Mouse (Mus musculus) lung, embryonic 16.5 days (tissue): ENCODE results near the gene Siglecf. TPM values are rescaled to one million over a fixed set of nuclear protein-coding genes. Genes with fewer than 3 reads are reported as not detected.

ENCODE experiments used
- ATAC-seq: fragments of 200-750 bp; cut with Nextera tagmentation; 2 replicates; pipeline ENCODE4 v1.8.0; 2017; ENCODE audit warnings: low read depth, mild to moderate bottlenecking, moderate library complexity
- H3K27ac ChIP-seq: fragments of 300-500 bp; sonication (generic); 2 replicates; pipeline ENCODE4 v1.5.1; 2014; ENCODE audit warnings: mild to moderate bottlenecking, control low read depth, low read length
- H3K27me3 ChIP-seq: fragments of 300-500 bp; sonication (generic); 2 replicates; pipeline ENCODE4 v1.6.1; 2014; ENCODE audit warnings: low read depth, low read length, mixed read lengths; ENCODE audit not compliant: control insufficient read depth, insufficient read depth
- H3K36me3 ChIP-seq: fragments of 300-500 bp; sonication (generic); 2 replicates; pipeline ENCODE4 v1.6.1; 2014; ENCODE audit warnings: low read length; ENCODE audit not compliant: control insufficient read depth, insufficient read depth
- H3K4me1 ChIP-seq: fragments of 300-500 bp; sonication (generic); replicated peaks from 2 replicates; pipeline ENCODE4 v1.6.1; 2014; ENCODE audit warnings: low read length, mixed read lengths; ENCODE audit not compliant: control insufficient read depth, insufficient read depth
- H3K4me2 ChIP-seq: fragments of 300-500 bp; sonication (generic); 2 replicates; pipeline ENCODE4 v1.6.1; 2014; ENCODE audit warnings: low read depth, low read length, control low read depth
- H3K4me3 ChIP-seq: fragments of 300-500 bp; sonication (generic); 2 replicates; pipeline ENCODE4 v1.5.1; 2014; ENCODE audit warnings: mild to moderate bottlenecking, low read length, control low read depth
- H3K9ac ChIP-seq: fragments of 300-500 bp; sonication (generic); 2 replicates; pipeline ENCODE4 v1.6.1; 2014; ENCODE audit warnings: low read length, control low read depth
- H3K9me3 ChIP-seq: fragments of 300-500 bp; sonication (generic); 2 replicates; pipeline ENCODE4 v1.6.1; 2016; ENCODE audit warnings: low read length; ENCODE audit not compliant: control insufficient read depth
- WGBS: fragments of 180-500 bp; shearing (Covaris S2); extraction: QIAGEN DNeasy Blood & Tissue Kit; methylation state at CpG from one replicate; pipeline ENCODE4 v1.1.7; 2014; 5-methylcytosine and 5-hydroxymethylcytosine counted together
- polyA plus RNA-seq: library from polyadenylated mRNA; unstranded; fragments of >200 nt; fragmentation: Nextera tagmentation; extraction: Ambion mirVana; gene quantifications from 2 replicates; pipeline ENCODE4 v1.2.1, GENCODE M21; 2015

Siglecf gene
- polyA plus RNA-seq, 1 experiment from 2014 or later: 0.14 TPM

GRCm38 (mm10) chr7:43354893-43355835 lies 4.0 kb downstream of the Siglecf start:
- no peak for ATAC-seq

GRCm38 (mm10) chr7:43358556-43358955 lies 7.4 kb downstream of the Siglecf start:
- Histone ChIP-seq H3K4me1 (no peaks in the 10 kb centered on the region), H3K9ac (no peak overlapping the region), H3K27ac (no peak overlapping the region), H3K4me3 (no peak overlapping the region), H3K27me3 (no peaks in the 10 kb centered on the region), H3K4me2 (no peak overlapping the region), H3K36me3 (no peaks in the 10 kb centered on the region), H3K9me3 (no peaks in the 10 kb centered on the region)
- 76% methylated on average over 3 of the region's 3 CpGs for WGBS
- no peak for ATAC-seq

More at GRCm38 (mm10) chr7:43354893-43355835, 4.0 kb downstream of the Siglecf start:
- Histone ChIP-seq H3K4me3 (no peak overlapping the region), H3K9ac (no peak overlapping the region), H3K27ac (no peak overlapping the region), H3K27me3 (no peaks in the 10 kb centered on the region), H3K4me1 (no peaks in the 10 kb centered on the region), H3K9me3 (no peaks in the 10 kb centered on the region), H3K36me3 (no peaks in the 10 kb centered on the region), H3K4me2 (no peak overlapping the region)
- 11% methylated on average over 12 of the region's 12 CpGs for WGBS

GRCm38 (mm10) chr7:43361442-43361841 lies 10.3 kb downstream of the Siglecf start:
- Histone ChIP-seq H3K27ac (no peak overlapping the region), H3K4me3 (no peak overlapping the region), H3K27me3 (no peaks in the 10 kb centered on the region), H3K36me3 (no peaks in the 10 kb centered on the region), H3K9me3 (no peaks in the 10 kb centered on the region), H3K4me2 (no peak overlapping the region), H3K4me1 (no peaks in the 10 kb centered on the region), H3K9ac (no peak overlapping the region)
- WGBS: 75% methylated on average over 1 of the region's 1 CpGs
- no peak for ATAC-seq

GRCm38 (mm10) chr7:43362021-43362420 lies 10.9 kb downstream of the Siglecf start:
- H3K4me3 ChIP-seq: no peak overlapping the region
- H3K4me2 ChIP-seq: no peak overlapping the region
- no peaks in the 10 kb centered on the region for H3K27me3 ChIP-seq
- no peak overlapping the region for H3K27ac ChIP-seq
- no peak overlapping the region for H3K9ac ChIP-seq
- H3K4me1 ChIP-seq: no peaks in the 10 kb centered on the region
- WGBS: 61% methylated on average over 4 of the region's 4 CpGs
- no peaks in the 10 kb centered on the region for H3K36me3 ChIP-seq
- ATAC-seq: no peak
- no peaks in the 10 kb centered on the region for H3K9me3 ChIP-seq

GRCm38 (mm10) chr7:43378226-43378625 lies 27.1 kb downstream of the Siglecf start:
- H3K9me3 ChIP-seq: no peaks in the 10 kb centered on the region
- H3K27me3 ChIP-seq: no peaks in the 10 kb centered on the region
- WGBS: 12% methylated on average over 5 of the region's 5 CpGs
- H3K4me1 ChIP-seq: no peaks in the 10 kb centered on the region
- no peaks in the 10 kb centered on the region for H3K36me3 ChIP-seq
- H3K4me2 ChIP-seq: no peak overlapping the region
- H3K27ac ChIP-seq: no peak overlapping the region
- H3K9ac ChIP-seq: no peak overlapping the region
- no peak overlapping the region for H3K4me3 ChIP-seq
- ATAC-seq: no peak

GRCm38 (mm10) chr7:43392349-43393121 lies 41.4 kb downstream of the Siglecf start:
- no peak overlapping the region for H3K27ac ChIP-seq

GRCm38 (mm10) chr7:43399501-43399900 lies 48.4 kb downstream of the Siglecf start:
- no peaks in the 10 kb centered on the region for H3K27me3 ChIP-seq
- no peak overlapping the region for H3K9ac ChIP-seq
- no peak for ATAC-seq
- no peak overlapping the region for H3K27ac ChIP-seq
- H3K4me1 ChIP-seq: no peaks in the 10 kb centered on the region
- H3K4me2 ChIP-seq: no peak overlapping the region
- 89% methylated on average over 2 of the region's 2 CpGs for WGBS
- no peaks in the 10 kb centered on the region for H3K9me3 ChIP-seq
- H3K36me3 ChIP-seq: no peaks in the 10 kb centered on the region
- no peak overlapping the region for H3K4me3 ChIP-seq

More at GRCm38 (mm10) chr7:43392349-43393121, 41.4 kb downstream of the Siglecf start:
- Histone ChIP-seq H3K9me3 (no peaks in the 10 kb centered on the region), H3K4me1 (no peaks in the 10 kb centered on the region), H3K36me3 (no peaks in the 10 kb centered on the region), H3K4me2 (no peak overlapping the region), H3K9ac (no peak overlapping the region), H3K4me3 (no peak overlapping the region), H3K27me3 (no peaks in the 10 kb centered on the region)
- 58% methylated on average over 8 of the region's 8 CpGs for WGBS
- ATAC-seq: no peak

- Histone ChIP-seq H3K9me3 (no peaks in the 10 kb centered on the region), H3K4me2 (no peak overlapping the region), H3K27ac (no peak overlapping the region), H3K9ac (no peak overlapping the region), H3K4me1 (no peaks in the 10 kb centered on the region), H3K27me3 (no peaks in the 10 kb centered on the region), H3K36me3 (no peaks in the 10 kb centered on the region), H3K4me3 (no peak overlapping the region)
- no peak for ATAC-seq
- 22% methylated on average over 2 of the region's 2 CpGs for WGBS
Measured at GRCm38 (mm10) chr7:43402718-43403117, 51.6 kb downstream of the Siglecf start.

GRCm38 (mm10) chr7:43407573-43407972 lies 56.4 kb downstream of the Siglecf start:
- no peak overlapping the region for H3K4me2 ChIP-seq
- no peak overlapping the region for H3K4me3 ChIP-seq
- H3K27ac ChIP-seq: no peak overlapping the region
- no peaks in the 10 kb centered on the region for H3K36me3 ChIP-seq
- ATAC-seq: no peak
- no peak overlapping the region for H3K9ac ChIP-seq
- H3K4me1 ChIP-seq: no peaks in the 10 kb centered on the region
- no peaks in the 10 kb centered on the region for H3K27me3 ChIP-seq
- H3K9me3 ChIP-seq: no peaks in the 10 kb centered on the region
- WGBS: 75% methylated on average over 3 of the region's 3 CpGs
